Mouse (Mus musculus): ENCODE results near the gene Pax4. TPM values are rescaled to one million over a fixed set of nuclear protein-coding genes. Genes with fewer than 3 reads are reported as not detected.

The Pax4 gene
- not detected for polyA plus RNA-seq (2017; shearing (Covaris generic))

DNA sequence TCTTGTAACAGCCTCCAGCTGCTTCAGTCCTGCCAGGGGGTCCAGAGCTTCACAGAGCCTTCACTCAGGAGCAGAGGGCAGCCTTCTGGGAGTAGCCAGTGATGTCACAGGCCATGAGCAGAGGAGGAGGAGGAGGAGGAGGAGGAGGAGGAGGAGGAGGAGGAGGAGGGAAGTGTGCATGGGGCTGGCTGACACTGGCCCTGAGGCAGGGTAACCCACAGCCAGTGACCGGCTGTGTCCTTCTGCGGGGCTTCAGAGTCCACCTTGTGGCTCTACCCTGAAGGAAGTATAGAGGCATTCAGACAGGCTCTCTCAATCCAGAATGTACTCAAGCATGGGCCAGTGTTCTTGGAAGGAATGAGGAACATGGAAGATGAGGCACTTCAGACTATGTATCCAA, at the start of gene Pax4:
Gene Pax4, minus strand, starts transcription at position 101 of the 400 bp plus-strand sequence.

DNA sequence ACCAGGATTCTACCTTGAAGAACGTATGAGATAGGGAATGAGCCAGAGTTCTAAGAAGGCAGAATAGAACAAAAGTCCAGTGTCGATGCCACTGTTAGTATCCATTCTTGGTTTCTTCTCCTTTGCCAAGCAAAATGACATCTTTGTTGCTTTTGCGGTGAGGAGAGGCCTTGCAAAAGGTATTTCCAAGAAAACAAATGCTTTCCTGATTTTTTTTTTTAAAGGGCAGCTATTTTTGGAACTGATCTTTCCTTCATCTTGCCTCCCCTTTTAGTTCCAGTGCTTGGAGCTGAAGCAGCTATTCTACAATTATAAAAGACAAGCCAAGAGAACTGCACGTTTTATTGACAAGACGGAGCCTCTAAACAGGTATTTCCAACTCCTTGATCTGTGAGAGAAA, 25.7 kb upstream of the Pax4 start, which contains the start of gene Snd1:
Gene Snd1, plus strand, starts transcription at position 301 of the 400 bp plus-strand sequence.

DNA sequence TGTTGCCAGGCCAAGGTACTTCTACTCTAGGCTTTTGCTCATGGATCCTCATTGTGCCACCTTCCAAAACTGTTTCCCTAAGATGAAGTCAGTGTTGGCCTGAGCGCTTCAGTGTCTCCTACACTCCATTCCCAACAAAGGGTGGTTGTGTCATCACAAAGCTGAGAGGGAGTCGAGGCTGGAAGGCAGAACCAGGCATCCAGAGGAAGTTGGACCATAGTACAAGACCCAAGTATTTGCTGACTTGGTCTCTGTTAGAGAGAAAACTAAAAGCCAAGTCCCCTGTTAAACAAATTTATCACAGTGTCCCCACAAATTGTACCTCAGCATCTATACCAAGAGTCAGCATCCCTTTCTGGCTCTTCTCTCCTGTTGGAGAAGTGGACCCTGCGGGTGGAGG, 20.9 kb downstream of the Pax4 start, which contains the start of gene Gcc1:
Gene Gcc1, minus strand, starts transcription at position 101 of the 400 bp plus-strand sequence.

DNA sequence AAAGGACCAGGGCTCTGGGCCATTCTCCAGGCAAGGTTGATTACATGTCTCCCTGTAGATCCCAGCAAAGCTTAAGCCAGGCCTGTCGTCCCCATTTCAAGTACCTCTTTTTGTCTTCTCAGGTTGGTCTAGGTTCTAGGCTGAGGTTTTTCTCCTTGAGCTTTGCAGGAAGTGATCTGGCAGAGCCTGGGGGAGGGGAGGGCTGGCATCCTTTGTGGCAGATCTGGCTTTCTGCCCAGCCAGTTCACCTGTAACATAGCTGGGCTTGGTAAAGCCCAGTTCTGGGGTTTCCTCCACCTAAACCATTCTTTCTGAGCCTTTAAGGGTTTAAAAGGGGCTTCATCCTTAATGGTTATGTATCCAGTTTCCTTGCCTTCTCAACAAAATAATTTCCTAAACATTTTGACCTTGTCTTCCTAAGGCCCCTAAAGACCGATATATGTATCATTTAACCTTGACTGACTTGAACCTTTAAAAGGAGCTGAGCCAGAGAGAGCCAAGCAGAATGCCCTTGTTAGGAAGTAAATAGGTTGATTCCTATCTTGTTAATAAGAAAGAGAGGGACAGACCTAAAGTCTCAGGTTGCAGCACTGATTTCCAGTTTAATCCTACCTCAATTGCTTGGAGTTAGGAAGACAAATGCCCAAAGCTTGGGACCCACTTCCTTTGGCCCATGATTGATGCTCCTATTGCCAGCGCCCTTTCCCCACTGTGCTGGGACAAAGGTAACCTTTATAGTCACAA, 21.9 kb downstream of the Pax4 start, which contains the start of gene Fscn3:
Gene Fscn3, plus strand, starts transcription at position 694 of the 744 bp plus-strand sequence.

DNA sequence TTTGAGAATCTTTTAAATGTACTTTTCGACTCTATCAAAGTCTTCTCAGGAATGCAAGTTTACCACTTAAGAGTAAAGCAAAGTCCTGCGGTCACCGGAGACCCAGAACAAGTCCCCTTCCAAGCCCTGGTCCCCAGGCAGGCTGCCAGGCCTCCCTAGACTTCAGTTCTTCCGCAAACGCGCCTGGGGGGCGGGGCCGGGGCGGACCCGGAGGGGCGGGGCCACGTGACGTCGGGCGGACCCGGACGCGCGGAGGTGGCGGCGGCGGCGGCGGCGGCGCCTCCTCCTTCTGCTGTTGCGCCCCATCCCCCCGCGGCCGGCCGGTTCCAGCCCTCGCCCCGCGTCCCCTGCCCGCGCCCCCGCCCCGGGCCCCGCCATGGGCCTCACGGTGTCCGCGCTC, 25.8 kb downstream of the Pax4 start, which contains the start of gene Arf5:
Gene Arf5, plus strand, starts transcription at position 248 of the 400 bp plus-strand sequence.

DNA sequence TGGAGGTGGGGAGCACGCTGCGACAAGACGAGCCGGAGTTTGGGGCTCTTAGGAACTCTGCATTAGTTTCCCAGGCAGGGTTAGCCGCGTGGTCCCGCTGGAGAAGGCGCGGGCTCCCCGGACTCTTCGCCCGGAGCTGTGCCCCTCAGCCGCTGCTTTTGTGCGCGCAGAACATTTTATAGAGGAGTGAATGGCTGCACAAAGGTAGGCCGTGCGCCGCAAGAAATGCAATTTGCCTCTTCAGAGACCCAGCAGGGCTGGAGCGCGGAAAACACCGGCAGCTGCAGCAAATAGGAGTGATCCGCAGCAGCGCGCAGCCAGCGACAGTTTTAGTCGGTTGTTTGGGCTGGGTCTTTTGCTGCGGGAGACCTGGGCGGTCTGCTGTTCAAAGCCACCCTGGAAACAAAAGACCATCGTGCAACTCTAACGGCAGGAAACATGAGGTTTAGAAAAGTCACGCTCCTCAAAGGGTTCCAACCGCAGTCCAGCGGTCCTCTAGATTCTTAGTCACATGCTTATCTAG, 51.4 kb downstream of the Pax4 start, which contains the start of gene Zfp800:
Gene Zfp800, minus strand, starts transcription at position 325 of the 523 bp plus-strand sequence.

Other genes starting within 250 kb of the Pax4 start
- gene Zfp800, start 51.3 kb downstream of the Pax4 start, polyA plus RNA-seq (2017; shearing (Covaris generic)): 50.4 TPM
- 393 TPM for gene Arf5, start 25.8 kb downstream of the Pax4 start, polyA plus RNA-seq (2017; shearing (Covaris generic))
- gene Fscn3, start 21.6 kb downstream of the Pax4 start, polyA plus RNA-seq (2017; shearing (Covaris generic)): not detected
- 22.2 TPM for gene Gcc1, start 21.0 kb downstream of the Pax4 start, polyA plus RNA-seq (2017; shearing (Covaris generic))
- gene Snd1, start 25.8 kb upstream of the Pax4 start, polyA plus RNA-seq (2017; shearing (Covaris generic)): 117 TPM